Mouse (Mus musculus): ENCODE data around the gene Kcnh4. TPM values are rescaled to one million over a fixed set of nuclear protein-coding genes. Genes with fewer than 3 reads are reported as not detected.

The Kcnh4 gene
- polyA plus RNA-seq, 1 experiment = not detected

DNA sequence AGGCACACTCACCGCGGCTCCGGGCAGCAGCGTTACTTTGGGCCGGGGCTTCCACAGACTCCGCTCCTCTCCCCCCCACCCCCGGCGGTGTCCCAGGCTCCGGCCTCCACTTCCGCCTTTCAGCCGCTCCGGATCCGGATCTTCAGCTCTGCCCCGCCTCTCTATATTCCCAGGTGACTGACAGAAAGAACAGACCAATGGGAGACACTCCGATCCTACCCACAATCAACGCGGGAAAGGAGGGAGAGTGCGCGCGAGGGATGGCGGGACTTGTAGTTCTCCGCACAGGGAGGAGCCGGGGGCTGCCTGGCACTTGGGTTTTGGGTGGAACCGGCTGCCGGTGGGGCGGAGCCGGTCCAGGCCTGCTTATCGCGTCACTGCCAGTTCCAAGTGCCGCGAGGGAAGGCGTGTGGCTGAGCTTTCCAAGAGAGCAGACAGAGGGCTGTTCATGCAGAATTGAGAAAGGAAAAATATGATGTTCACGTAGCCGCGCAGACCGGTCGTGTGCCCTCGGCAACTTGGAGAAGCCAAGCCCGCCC is 21.6 kb downstream of the Kcnh4 start, which contains the start of gene Rab5c:
TSS of gene Rab5c (minus strand) at position 150 of the 539 bp plus-strand sequence.
- Histone ChIP-seq H3K4me3 (ENCODE audit: insufficient read depth, poor library complexity, severe bottlenecking) (peak within 1 kb of the TSS; percentile 99), H3K36me3 (ENCODE audit: control insufficient read depth, insufficient read depth) (peaks cover 16% of the 10 kb centered on the region), H3K27me3 (ENCODE audit: control insufficient read depth, insufficient read depth, insufficient read length) (peaks cover 2% of the 10 kb centered on the region), H3ac (ENCODE audit: control insufficient read depth, insufficient read length, low read depth) (peak within 1 kb of the TSS; percentile 98), H3K79me3 (ENCODE audit: low read depth) (peaks cover 47% of the 10 kb centered on the region), H3K79me2 (ENCODE audit: control insufficient read depth, insufficient read depth) (peaks cover 50% of the 10 kb centered on the region)
- TF ChIP-seq FOSL1 (IDR thresholded peaks at IDR 0.05; ENCODE audit: insufficient read depth, low read length, poor library complexity, severe bottlenecking) (no peak), MAX (IDR thresholded peaks at IDR 0.05) (peak; percentile 16)

DNA sequence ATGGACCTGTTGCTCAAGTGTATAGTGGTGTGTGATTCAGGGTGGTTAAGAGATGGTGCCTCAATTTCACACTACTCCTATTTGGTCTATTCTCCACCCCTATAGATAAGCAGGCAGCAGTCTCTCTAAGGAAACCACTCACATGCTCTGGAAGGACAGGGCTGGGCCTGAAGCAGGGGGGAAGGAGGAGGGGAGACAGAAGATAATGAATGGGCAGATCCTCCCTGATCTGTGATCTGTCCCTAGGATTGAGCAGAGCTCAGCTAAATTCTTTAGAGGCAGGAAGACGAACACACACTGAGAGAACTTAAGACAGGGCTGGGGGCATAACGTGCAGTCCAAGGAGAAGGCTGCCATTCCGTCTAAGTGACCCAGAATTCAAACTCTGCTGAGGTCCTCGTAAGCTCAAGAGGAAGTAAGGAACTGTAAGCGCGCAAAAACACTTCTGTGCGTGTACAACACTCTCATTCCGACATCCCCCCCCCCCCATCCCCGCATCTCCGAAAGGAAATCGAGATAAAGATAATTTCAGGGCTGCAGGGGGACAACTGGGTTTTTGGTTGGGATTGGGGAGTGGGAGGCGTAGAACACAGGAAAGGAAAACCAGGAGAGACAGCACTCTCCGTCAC is 22.5 kb downstream of the Kcnh4 start:
- H3K36me3 ChIP-seq (ENCODE audit: control insufficient read depth, insufficient read depth) = peaks cover 21% of the 10 kb centered on the region
- H3K79me3 ChIP-seq (ENCODE audit: low read depth) = peaks cover 53% of the 10 kb centered on the region
- H3ac ChIP-seq (ENCODE audit: control insufficient read depth, insufficient read length, low read depth) = peak overlapping the region; percentile 98
- H3K79me2 ChIP-seq (ENCODE audit: control insufficient read depth, insufficient read depth) = peaks cover 59% of the 10 kb centered on the region
- TF ChIP-seq CTCF (IDR thresholded peaks at IDR 0.05; ENCODE audit: control insufficient read depth, insufficient read depth, insufficient read length) (no peak), CEBPB (IDR thresholded peaks at IDR 0.05; ENCODE audit: low read depth) (no peak), MAX (IDR thresholded peaks at IDR 0.05) (no peak), USF1 (IDR thresholded peaks at IDR 0.05; ENCODE audit: low read depth) (no peak), MYOG (IDR thresholded peaks at IDR 0.05; ENCODE audit: control insufficient read depth, extremely low read depth, insufficient read length) (no peak), FOSL1 (IDR thresholded peaks at IDR 0.05; ENCODE audit: insufficient read depth, low read length, poor library complexity, severe bottlenecking) (no peak), MYOD1 (IDR thresholded peaks at IDR 0.05; ENCODE audit: control insufficient read depth, insufficient read length, low read depth) (no peak)
- H3K4me3 ChIP-seq (ENCODE audit: insufficient read depth, poor library complexity, severe bottlenecking) = peak overlapping the region; percentile 99
- H3K27me3 ChIP-seq (ENCODE audit: control insufficient read depth, insufficient read depth, insufficient read length) = no peaks in the 10 kb centered on the region

DNA sequence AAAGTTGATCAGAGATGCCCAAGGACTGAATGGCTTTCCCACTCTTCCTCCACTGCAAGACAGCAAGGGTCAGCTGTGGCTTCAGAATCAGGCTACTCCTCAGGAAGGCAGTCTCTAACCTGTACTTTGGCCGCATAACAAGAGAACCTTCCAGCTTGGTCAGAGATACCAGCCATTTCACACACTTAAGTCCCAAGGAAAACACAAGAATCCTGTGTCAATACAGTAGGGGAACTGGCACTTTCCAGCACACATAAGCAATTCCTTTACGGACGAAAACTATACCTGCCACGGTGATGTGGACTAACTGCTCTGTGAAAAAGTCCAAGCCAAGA is 23.0 kb downstream of the Kcnh4 start:
- Histone ChIP-seq H3K4me3 (ENCODE audit: insufficient read depth, poor library complexity, severe bottlenecking) (peak overlapping the region; percentile 99), H3K79me3 (ENCODE audit: low read depth) (peaks cover 58% of the 10 kb centered on the region), H3ac (ENCODE audit: control insufficient read depth, insufficient read length, low read depth) (no peak overlapping the region), H3K36me3 (ENCODE audit: control insufficient read depth, insufficient read depth) (peaks cover 21% of the 10 kb centered on the region), H3K79me2 (ENCODE audit: control insufficient read depth, insufficient read depth) (peaks cover 64% of the 10 kb centered on the region), H3K27me3 (ENCODE audit: control insufficient read depth, insufficient read depth, insufficient read length) (no peaks in the 10 kb centered on the region)
- TF ChIP-seq FOSL1 (IDR thresholded peaks at IDR 0.05; ENCODE audit: insufficient read depth, low read length, poor library complexity, severe bottlenecking) (no peak), CTCF (IDR thresholded peaks at IDR 0.05; ENCODE audit: control insufficient read depth, insufficient read depth, insufficient read length) (no peak), USF1 (IDR thresholded peaks at IDR 0.05; ENCODE audit: low read depth) (no peak), MYOD1 (IDR thresholded peaks at IDR 0.05; ENCODE audit: control insufficient read depth, insufficient read length, low read depth) (no peak), CEBPB (IDR thresholded peaks at IDR 0.05; ENCODE audit: low read depth) (no peak)

DNA sequence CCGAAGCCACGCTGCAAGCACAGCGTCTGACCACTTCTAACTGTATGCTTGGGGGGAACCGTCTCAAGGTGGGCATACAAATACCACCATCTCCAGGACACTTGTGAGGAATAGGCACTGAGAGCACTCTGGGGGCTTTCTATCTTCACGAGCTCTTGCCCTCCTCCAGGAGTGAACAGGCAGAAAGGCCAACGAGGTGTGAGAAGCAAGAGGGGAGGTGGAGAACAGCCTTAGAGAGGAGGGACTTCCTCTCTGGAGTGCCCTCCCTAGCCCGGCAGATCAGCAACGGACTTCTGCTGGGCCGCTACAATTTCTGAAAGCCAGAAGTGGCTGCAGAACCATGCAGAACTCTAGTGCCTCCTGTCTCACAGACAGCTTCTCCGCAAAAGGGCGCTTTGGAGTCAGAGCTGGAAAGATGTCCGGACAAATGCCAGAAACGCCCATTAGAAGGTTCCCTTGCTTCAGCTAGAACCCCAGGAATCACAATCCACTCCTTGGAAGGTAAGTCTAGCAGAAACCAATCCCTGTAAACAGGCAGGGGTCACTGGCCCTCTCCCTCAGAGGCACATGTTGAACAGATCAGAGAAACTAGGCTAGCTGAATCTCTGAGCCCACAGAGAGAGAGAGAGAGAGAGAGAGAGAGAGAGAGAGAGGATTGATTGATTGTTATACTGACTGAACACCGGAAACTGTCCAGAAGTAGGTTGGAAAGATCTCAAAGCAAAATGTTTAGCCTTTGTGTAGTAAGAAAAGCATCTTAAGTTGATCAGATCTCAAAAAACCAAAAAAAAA is 23.6 kb downstream of the Kcnh4 start:
- Histone ChIP-seq H3ac (ENCODE audit: control insufficient read depth, insufficient read length, low read depth) (no peak overlapping the region), H3K79me2 (ENCODE audit: control insufficient read depth, insufficient read depth) (peaks cover 70% of the 10 kb centered on the region), H3K4me3 (ENCODE audit: insufficient read depth, poor library complexity, severe bottlenecking) (no peak overlapping the region), H3K36me3 (ENCODE audit: control insufficient read depth, insufficient read depth) (peaks cover 21% of the 10 kb centered on the region), H3K79me3 (ENCODE audit: low read depth) (peaks cover 62% of the 10 kb centered on the region), H3K27me3 (ENCODE audit: control insufficient read depth, insufficient read depth, insufficient read length) (no peaks in the 10 kb centered on the region)
- TF ChIP-seq CTCF (IDR thresholded peaks at IDR 0.05; ENCODE audit: control insufficient read depth, insufficient read depth, insufficient read length) (no peak), USF1 (IDR thresholded peaks at IDR 0.05; ENCODE audit: low read depth) (no peak), MYOG (IDR thresholded peaks at IDR 0.05; ENCODE audit: control insufficient read depth, extremely low read depth, insufficient read length) (no peak), CEBPB (IDR thresholded peaks at IDR 0.05; ENCODE audit: low read depth) (no peak), MAX (IDR thresholded peaks at IDR 0.05) (no peak), MYOD1 (IDR thresholded peaks at IDR 0.05; ENCODE audit: control insufficient read depth, insufficient read length, low read depth) (no peak), FOSL1 (IDR thresholded peaks at IDR 0.05; ENCODE audit: insufficient read depth, low read length, poor library complexity, severe bottlenecking) (no peak)

DNA sequence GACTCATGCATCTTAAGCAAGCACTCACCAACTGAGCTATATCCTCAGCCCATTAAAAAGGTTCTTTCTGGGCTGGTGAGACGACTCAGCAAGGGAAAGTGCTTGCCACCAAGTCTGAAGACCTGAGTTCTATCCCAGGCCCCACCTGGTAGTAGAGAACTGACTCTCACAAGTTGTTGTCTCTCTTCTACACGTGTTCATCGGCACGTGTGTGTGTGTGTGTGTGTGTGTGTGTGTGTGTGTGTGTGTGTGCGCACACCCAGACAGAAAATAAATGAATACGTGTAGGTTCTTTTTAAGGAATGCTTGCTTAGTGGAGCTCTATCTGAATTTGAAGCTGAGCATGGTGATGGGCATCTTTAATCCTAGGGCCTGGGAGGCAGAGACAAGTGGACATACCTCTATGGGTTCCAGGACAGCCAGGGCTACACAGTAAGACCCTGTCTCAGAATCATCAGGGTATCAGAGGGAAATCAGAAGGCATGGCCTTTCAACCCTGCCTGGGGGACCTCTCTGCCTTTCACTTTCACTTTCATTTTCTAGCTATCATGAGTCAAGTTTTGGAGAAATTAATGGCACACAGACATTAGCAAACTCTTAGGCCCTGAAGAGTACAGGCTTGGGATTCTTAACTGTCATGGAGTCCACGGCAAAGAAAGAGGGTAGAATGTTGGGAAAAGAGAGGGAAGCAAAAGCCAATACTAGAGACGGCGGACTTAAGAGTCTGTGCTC is 24.4 kb downstream of the Kcnh4 start:
- no peak overlapping the region for H3K4me3 ChIP-seq (ENCODE audit: insufficient read depth, poor library complexity, severe bottlenecking)
- H3K27me3 ChIP-seq (ENCODE audit: control insufficient read depth, insufficient read depth, insufficient read length) = no peaks in the 10 kb centered on the region
- H3K79me2 ChIP-seq (ENCODE audit: control insufficient read depth, insufficient read depth) = peaks cover 78% of the 10 kb centered on the region
- TF ChIP-seq MYOD1 (IDR thresholded peaks at IDR 0.05; ENCODE audit: control insufficient read depth, insufficient read length, low read depth) (no peak), FOSL1 (IDR thresholded peaks at IDR 0.05; ENCODE audit: insufficient read depth, low read length, poor library complexity, severe bottlenecking) (no peak), MAX (IDR thresholded peaks at IDR 0.05) (no peak), CTCF (IDR thresholded peaks at IDR 0.05; ENCODE audit: control insufficient read depth, insufficient read depth, insufficient read length) (no peak)
- H3K79me3 ChIP-seq (ENCODE audit: low read depth) = peaks cover 70% of the 10 kb centered on the region
- peaks cover 21% of the 10 kb centered on the region for H3K36me3 ChIP-seq (ENCODE audit: control insufficient read depth, insufficient read depth)
- H3ac ChIP-seq (ENCODE audit: control insufficient read depth, insufficient read length, low read depth) = no peak overlapping the region

Data from C2C12 (cell line).